Mouse (Mus musculus) kidney, adult 9 months (tissue): Measurements from ENCODE around the gene Gm3636.
"Not testable (repeated sequence)": the region's sequence is repeated elsewhere in the genome, so short reads cannot be mapped to it uniquely, and the experiment has no call there.

Experiments
- DNase-seq: peaks from one replicate; pipeline ENCODE4 v3.0.0; 2022

Gm3636 gene

GRCm38 (mm10) chr14:6742232-6742631 is at the start of gene Gm3636:
Gene Gm3636 (minus strand): TSS chr14:6742332.
- DNase-seq: not testable (repeated sequence)

DNA sequence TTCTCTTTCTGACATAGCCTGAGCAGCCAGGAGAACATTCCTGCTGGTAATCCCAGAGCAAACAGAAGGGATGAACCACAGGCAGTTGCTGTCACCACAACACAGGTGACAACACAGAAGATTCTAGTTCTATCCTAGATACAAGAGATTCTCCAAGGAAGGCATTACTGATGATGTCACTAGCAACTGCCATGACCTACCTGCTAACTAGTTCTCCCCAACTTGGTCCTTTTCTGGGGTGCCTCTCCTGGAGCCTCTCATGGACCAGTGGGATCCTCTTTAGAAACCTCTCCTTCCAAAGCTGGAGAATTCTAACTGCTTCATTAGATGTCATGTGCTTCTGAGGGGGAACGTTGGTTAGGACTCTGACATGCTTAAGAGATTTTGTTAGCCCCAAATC is 32.2 kb upstream of the Gm3636 start, which contains the start of gene Gm8362:
Gene Gm8362, minus strand, starts transcription at position 101 of the 400 bp plus-strand sequence.
- DNase-seq: not testable (repeated sequence)

- DNase-seq: not testable (repeated sequence)
These were observed 15.1 kb upstream of the Gm3636 start for GRCm38 (mm10) chr14:6757231-6757536.

GRCm38 (mm10) chr14:6756384-6757230 is 14.5 kb upstream of the Gm3636 start:
- not testable (repeated sequence) for DNase-seq

DNA sequence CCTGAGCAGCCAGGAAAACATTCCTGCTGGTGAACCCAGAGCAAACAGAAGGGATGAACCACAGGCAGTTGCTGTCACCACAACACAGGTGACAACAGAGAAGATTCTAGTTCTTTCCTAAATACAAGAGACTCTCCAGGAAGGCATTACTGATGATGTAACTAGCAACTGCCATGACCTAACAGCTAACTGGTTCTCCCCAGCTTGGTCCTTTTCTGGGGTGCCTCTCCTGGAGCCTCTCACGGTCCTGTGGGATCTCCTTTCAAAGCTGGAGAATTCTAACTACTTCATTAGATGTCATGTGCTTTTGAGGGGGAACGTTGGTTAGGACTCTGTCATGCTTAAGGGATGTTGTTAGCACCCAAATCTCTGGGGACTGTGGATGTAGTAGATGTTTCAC is 22.0 kb downstream of the Gm3636 start, which contains the start of gene Gm8050:
Gene Gm8050, minus strand, starts transcription at position 101 of the 400 bp plus-strand sequence.
- not testable (repeated sequence) for DNase-seq
